In the genomic region with DNA sequence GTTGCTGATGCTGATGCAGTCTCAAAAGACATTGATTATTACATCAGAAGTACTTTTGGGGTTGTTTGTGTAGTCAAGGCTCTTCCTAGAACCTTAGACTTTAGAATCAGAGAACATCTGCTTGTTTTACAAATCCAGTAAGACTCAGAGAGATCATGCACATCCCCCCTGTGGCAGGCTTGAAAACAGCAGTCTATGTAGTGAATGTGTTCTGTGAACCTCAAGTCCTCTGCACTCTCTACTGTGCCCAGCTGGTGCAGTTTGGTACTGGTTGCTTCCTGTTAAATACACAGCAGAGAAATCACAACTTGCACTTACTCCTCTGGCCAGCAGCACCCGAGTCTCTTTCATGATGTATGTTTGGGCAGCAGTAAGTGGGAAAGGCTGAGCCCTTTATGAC, we compare ENCODE assay signal across 8 mouse cellular contexts. TPM values are rescaled to one million over a fixed set of nuclear protein-coding genes. Genes with fewer than 3 reads are reported as not detected.
DNase-seq lines count a peak whose midpoint lies in the region.

No protein-coding gene starts in this region.

- peak; percentile 34 for DNase-seq in ovary, adult 18-20 months (ENCODE audit: low spot score)
- DNase-seq in ovary, postnatal 10 days (ENCODE audit: low spot score), result no peak
- peak; percentile 31 to 36 for DNase-seq in adrenal gland, adult 18-20 months (ENCODE audit: low spot score in 2 of 2)
- peak; percentile 57 to 69 for DNase-seq in heart, postnatal 10 days
- DNase-seq in layer of hippocampus, adult 18-20 months (ENCODE audit: low spot score in 2 of 2), result peak; percentile 44 to 74
- peak; percentile 45 for DNase-seq in lung, postnatal 25 days (ENCODE audit: low spot score)
- DNase-seq in spleen, postnatal 4 days (ENCODE audit: low spot score in 2 of 2), result peak; percentile 60 to 67
- DNase-seq in cerebellum, adult 18-20 months, result no peak

- intact Hi-C loops in heart, postnatal 10 days (cut with DNase I), result no loop called here

RNA-seq across cellular contexts. Expression of a gene that starts 11.6 kb away (rescaled TPM):
- total RNA-seq in adrenal gland, adult 18-20 months (2021), result 10 to 100 TPM; 26.3 to 27.3 TPM
- total RNA-seq in heart, postnatal 10 days (2021), result 1 to 10 TPM; 6.8 to 7.3 TPM
- total RNA-seq in layer of hippocampus, adult 18-20 months (2021), result 100 to 1,000 TPM; 119 to 131 TPM

Comparison
In these comparisons a context has a peak if more than half of its experiments do, and no peak if none do; other contexts are left out.
1. DNase-seq: peak in ovary, adult 18-20 months (single experiment), adrenal gland, adult 18-20 months (2 of 2), heart, postnatal 10 days (2 of 2), layer of hippocampus, adult 18-20 months (2 of 2), lung, postnatal 25 days (single experiment) and spleen, postnatal 4 days (2 of 2); none in ovary, postnatal 10 days (single experiment) and cerebellum, adult 18-20 months (0 of 2).
2. RNA of a gene that starts 11.6 kb away (total RNA-seq): 119 to 131 TPM in layer of hippocampus, adult 18-20 months; 26.3 to 27.3 TPM in adrenal gland, adult 18-20 months and 6.8 to 7.3 TPM in heart, postnatal 10 days; every median in the first group is over 4 times any median in the second.